Mouse (Mus musculus) stomach, postnatal 0 days (tissue): ENCODE results near the gene Col24a1.

Experiments
- CTCF ChIP-seq: IDR thresholded peaks from 2 replicates; pipeline ENCODE4 v1.5.1; 2016; ENCODE audit warnings: antibody characterized with exemption, low read depth, mild to moderate bottlenecking, moderate library complexity
- EP300 ChIP-seq: optimal IDR thresholded peaks from 2 replicates; pipeline ENCODE3; 2016; ENCODE audit warnings: antibody characterized with exemption

DNA sequence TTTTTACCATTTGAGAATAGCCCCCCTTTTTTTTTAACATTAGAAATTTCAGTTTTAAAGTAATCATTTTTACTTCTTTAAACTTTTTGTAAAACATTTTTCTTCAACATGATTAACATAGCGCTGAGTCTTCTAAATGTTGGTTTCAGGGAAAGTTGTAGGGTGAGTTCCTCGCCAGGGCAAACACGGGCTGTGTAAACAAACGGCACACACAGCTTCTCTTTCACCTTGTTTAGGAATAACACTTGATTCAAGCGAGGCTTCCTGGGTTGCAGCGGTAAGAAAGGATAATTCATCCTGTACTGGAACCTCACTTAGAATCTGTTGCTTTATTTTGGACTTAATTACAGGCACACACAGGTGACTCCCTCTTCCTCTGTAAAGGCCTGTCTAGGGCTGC lies 309.1 kb downstream of the Col24a1 start:
- TF ChIP-seq CTCF = no peak
- TF ChIP-seq EP300 = no peak
